Mouse (Mus musculus) lung, embryonic 14.5 days (tissue): ENCODE measurements around the gene Gpr33. TPM values are rescaled to one million over a fixed set of nuclear protein-coding genes. Genes with fewer than 3 reads are reported as not detected.

Experiments used
- ATAC-seq: fragments of 200-750 bp; cut with Nextera tagmentation; 2 replicates; pipeline ENCODE4 v1.8.0; 2017; ENCODE audit warnings: mild to moderate bottlenecking, moderate TSS enrichment, moderate library complexity; ENCODE audit not compliant: insufficient read depth
- DNase-seq: peaks from one replicate; pipeline ENCODE4 v3.0.0-alpha.2; 2015
- H3K27ac ChIP-seq: fragments of 300-500 bp; sonication (generic); 2 replicates; pipeline ENCODE4 v1.5.1; 2014; ENCODE audit warnings: low read depth, mild to moderate bottlenecking, moderate library complexity
- H3K27me3 ChIP-seq: fragments of 300-500 bp; sonication (generic); 2 replicates; pipeline ENCODE4 v1.6.1; 2014; ENCODE audit warnings: low read length, control low read depth; ENCODE audit not compliant: insufficient read depth
- H3K36me3 ChIP-seq: fragments of 300-500 bp; sonication (generic); 2 replicates; pipeline ENCODE4 v1.6.1; 2014; ENCODE audit warnings: control low read depth; ENCODE audit not compliant: insufficient read depth
- H3K4me1 ChIP-seq: fragments of 300-500 bp; sonication (generic); 2 replicates; pipeline ENCODE4 v1.6.1; 2014; ENCODE audit warnings: antibody characterized with exemption, control low read depth; ENCODE audit not compliant: insufficient read depth
- H3K4me2 ChIP-seq: fragments of 300-500 bp; sonication (generic); 2 replicates; pipeline ENCODE4 v1.6.1; 2014; ENCODE audit warnings: mild to moderate bottlenecking
- H3K4me3 ChIP-seq: fragments of 300-500 bp; sonication (generic); 2 replicates; pipeline ENCODE4 v1.5.1; 2014; ENCODE audit warnings: low read depth, low read length
- H3K9ac ChIP-seq: fragments of 300-500 bp; sonication (generic); 2 replicates; pipeline ENCODE4 v1.6.1; 2014
- H3K9me3 ChIP-seq: fragments of 300-500 bp; sonication (generic); 2 replicates; pipeline ENCODE4 v1.6.1; 2016; ENCODE audit warnings: low read depth, low read length, control low read depth
- CTCF ChIP-seq: IDR thresholded peaks from 2 replicates; pipeline ENCODE4 v1.5.1; 2016; ENCODE audit warnings: antibody characterized with exemption, low read depth
- WGBS: fragments of 180-500 bp; shearing (Covaris S2); extraction: QIAGEN DNeasy Blood & Tissue Kit; methylation state at CpG from one replicate; pipeline ENCODE4 v1.1.7; 2014; 5-methylcytosine and 5-hydroxymethylcytosine counted together
- polyA plus RNA-seq: library from polyadenylated mRNA; unstranded; fragments of >200 nt; fragmentation: Nextera tagmentation; extraction: Ambion mirVana; gene quantifications from 2 replicates; pipeline ENCODE4 v1.2.1, GENCODE M21; 2014

The Gpr33 gene
- polyA plus RNA-seq, 1 experiment from 2014 or later, result not detected

GRCm38 (mm10) chr12:52014494-52015029 is 13.3 kb downstream of the Gpr33 start:
- Histone ChIP-seq H3K4me2 (peak overlapping the region; percentile 29; the same call in 1 of the 2 replicates), H3K36me3 (no peaks in the 10 kb centered on the region), H3K9ac (no peak overlapping the region), H3K4me3 (no peak overlapping the region), H3K27ac (no peak overlapping the region), H3K27me3 (no peaks in the 10 kb centered on the region), H3K4me1 (peaks cover 7% of the 10 kb centered on the region), H3K9me3 (no peaks in the 10 kb centered on the region)
- no peak for TF ChIP-seq CTCF
- WGBS, result 40% methylated on average over 7 of the region's 7 CpGs
- ATAC-seq, result peak; percentile 84
- peak; percentile 86 for DNase-seq

GRCm38 (mm10) chr12:52014044-52014443 is 13.8 kb downstream of the Gpr33 start:
- Histone ChIP-seq H3K9me3 (no peaks in the 10 kb centered on the region), H3K4me1 (peaks cover 7% of the 10 kb centered on the region), H3K36me3 (no peaks in the 10 kb centered on the region), H3K27ac (no peak overlapping the region), H3K9ac (no peak overlapping the region), H3K4me3 (no peak overlapping the region), H3K27me3 (no peaks in the 10 kb centered on the region), H3K4me2 (peak overlapping the region; percentile 29; the same call in 1 of the 2 replicates)
- DNase-seq, result peak; percentile 75
- TF ChIP-seq CTCF, result no peak
- ATAC-seq, result 0 out of 2 replicates have a peak, but pooled peaks have one; percentile 26
- 54% methylated on average over 11 of the region's 11 CpGs for WGBS

- Histone ChIP-seq H3K4me3 (no peak overlapping the region), H3K4me1 (peaks cover 7% of the 10 kb centered on the region), H3K9ac (no peak overlapping the region), H3K4me2 (peak overlapping the region; percentile 20; the same call in 1 of the 2 replicates), H3K36me3 (no peaks in the 10 kb centered on the region), H3K27ac (peak overlapping the region; percentile 34; the same call in 1 of the 2 replicates), H3K9me3 (no peaks in the 10 kb centered on the region), H3K27me3 (no peaks in the 10 kb centered on the region)
- no peak for TF ChIP-seq CTCF
- DNase-seq (peak; percentile 74), ATAC-seq (peak; percentile 50; the same call in 1 of the 2 replicates)
- 12% methylated on average over 9 of the region's 9 CpGs for WGBS
Measured at GRCm38 (mm10) chr12:52013274-52013673, 14.6 kb downstream of the Gpr33 start.

GRCm38 (mm10) chr12:52012159-52012558 is 15.7 kb downstream of the Gpr33 start:
- Histone ChIP-seq H3K27ac (no peak overlapping the region), H3K4me3 (no peak overlapping the region), H3K9me3 (no peaks in the 10 kb centered on the region), H3K9ac (no peak overlapping the region), H3K4me2 (no peak overlapping the region), H3K27me3 (no peaks in the 10 kb centered on the region), H3K36me3 (no peaks in the 10 kb centered on the region), H3K4me1 (peaks cover 7% of the 10 kb centered on the region)
- DNase-seq (no peak), ATAC-seq (no peak)
- no peak for TF ChIP-seq CTCF
- WGBS, result 29% methylated on average over 8 of the region's 8 CpGs

- H3K36me3 ChIP-seq, result no peaks in the 10 kb centered on the region
- H3K9ac ChIP-seq, result no peak overlapping the region
- no peak overlapping the region for H3K4me2 ChIP-seq
- no peaks in the 10 kb centered on the region for H3K9me3 ChIP-seq
- no peaks in the 10 kb centered on the region for H3K27me3 ChIP-seq
- peak; percentile 86 for DNase-seq
- no peak overlapping the region for H3K4me3 ChIP-seq
- peak; percentile 59 for TF ChIP-seq CTCF
- H3K27ac ChIP-seq, result no peak overlapping the region
- H3K4me1 ChIP-seq, result peaks cover 7% of the 10 kb centered on the region
- 56% methylated on average over 2 of the region's 2 CpGs for WGBS
- ATAC-seq, result no peak
Measured at GRCm38 (mm10) chr12:52010630-52010961, 17.3 kb downstream of the Gpr33 start.

- no peak overlapping the region for H3K9ac ChIP-seq
- no peak overlapping the region for H3K27ac ChIP-seq
- peaks cover 7% of the 10 kb centered on the region for H3K4me1 ChIP-seq
- H3K27me3 ChIP-seq, result no peaks in the 10 kb centered on the region
- 65% methylated on average over 15 of the region's 15 CpGs for WGBS
- DNase-seq, result no peak
- H3K4me3 ChIP-seq, result no peak overlapping the region
- no peaks in the 10 kb centered on the region for H3K9me3 ChIP-seq
- no peak overlapping the region for H3K4me2 ChIP-seq
- no peaks in the 10 kb centered on the region for H3K36me3 ChIP-seq
- ATAC-seq, result no peak
- no peak for TF ChIP-seq CTCF
Measured at GRCm38 (mm10) chr12:52009928-52010629, 17.8 kb downstream of the Gpr33 start.

GRCm38 (mm10) chr12:52006633-52006994 is 21.2 kb downstream of the Gpr33 start:
- H3K4me1 ChIP-seq, result no peaks in the 10 kb centered on the region; the same call in 1 of the 2 replicates
- 0 out of 2 replicates have a peak, but pooled peaks cover 9% of the 10 kb centered on the region for H3K36me3 ChIP-seq
- TF ChIP-seq CTCF, result no peak
- peak overlapping the region; percentile 70 for H3K9ac ChIP-seq
- DNase-seq (no peak), ATAC-seq (peak; percentile 68)
- H3K9me3 ChIP-seq, result no peaks in the 10 kb centered on the region
- WGBS, result 44% methylated on average over 5 of the region's 5 CpGs
- H3K27me3 ChIP-seq, result no peaks in the 10 kb centered on the region
- no peak overlapping the region for H3K27ac ChIP-seq
- peak overlapping the region; percentile 80 for H3K4me2 ChIP-seq
- H3K4me3 ChIP-seq, result peak overlapping the region; percentile 71
